Mouse (Mus musculus): ENCODE data around the gene Nrf1. TPM values are rescaled to one million over a fixed set of nuclear protein-coding genes. Genes with fewer than 3 reads are reported as not detected.

Gene Nrf1
- 10 to 100 TPM; 54.6 to 58.2 TPM for total RNA-seq (2023)

GRCm38 (mm10) chr6:30047271-30048162 is at the start of gene Nrf1:
TSS of gene Nrf1 (plus strand) at chr6:30047988.

Other genes starting within 250 kb of the Nrf1 start
- under 1 TPM; 0.47 to 0.51 TPM for gene Strip2, start 131.0 kb upstream of the Nrf1 start, total RNA-seq (2023)